Mouse (Mus musculus) thymus, postnatal 25 days (tissue): ENCODE measurements around the gene Tbc1d23.
"Not testable (repeated sequence)": the region's sequence is repeated elsewhere in the genome, so short reads cannot be mapped to it uniquely, and the experiment has no call there.

ENCODE experiments used
- DNase-seq: peaks from one replicate; pipeline ENCODE4 v3.0.0; 2022

Tbc1d23 gene

DNA sequence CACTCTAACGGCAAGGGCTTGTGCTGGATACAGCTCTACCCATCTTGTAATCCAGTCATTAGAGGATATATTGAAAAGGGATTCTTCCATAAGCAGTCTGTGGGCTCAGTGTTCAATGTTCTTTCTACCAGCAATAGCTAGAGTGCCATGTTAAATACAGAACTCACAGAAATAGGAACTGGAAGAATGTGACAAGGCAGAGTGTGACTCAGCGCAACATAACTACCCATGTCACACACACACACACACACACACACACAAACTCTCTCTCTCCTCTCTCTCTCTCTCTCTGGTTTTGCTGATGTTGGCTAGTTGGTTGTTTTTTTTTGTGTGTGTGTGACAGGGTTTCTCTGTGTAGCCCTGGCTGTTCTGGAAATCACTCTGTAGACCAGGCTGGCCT, 20.3 kb downstream of the Tbc1d23 start:
- DNase-seq: no peak

DNA sequence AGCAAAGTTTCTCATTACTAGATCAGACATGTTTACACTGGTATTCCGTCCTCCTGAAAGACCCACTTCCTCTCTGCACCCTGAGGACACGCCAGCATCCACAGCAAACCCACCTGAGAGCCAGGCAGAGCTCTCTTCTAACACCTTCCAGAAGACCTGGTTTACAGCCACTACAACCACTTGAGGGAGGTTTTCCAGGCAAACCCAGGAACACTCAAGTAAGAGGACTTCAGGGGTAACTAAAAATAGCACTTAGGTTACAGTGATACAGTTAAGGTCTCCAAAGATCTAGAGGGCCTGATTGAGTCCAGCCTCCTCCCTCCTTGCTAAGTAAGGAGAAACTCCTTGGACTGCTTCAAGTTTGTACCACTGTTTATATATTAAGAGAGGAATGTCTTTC, 23.0 kb downstream of the Tbc1d23 start:
- no peak for DNase-seq

- DNase-seq: no peak
Measured at GRCm38 (mm10) chr16:57197281-57197680, 34.0 kb downstream of the Tbc1d23 start.

DNA sequence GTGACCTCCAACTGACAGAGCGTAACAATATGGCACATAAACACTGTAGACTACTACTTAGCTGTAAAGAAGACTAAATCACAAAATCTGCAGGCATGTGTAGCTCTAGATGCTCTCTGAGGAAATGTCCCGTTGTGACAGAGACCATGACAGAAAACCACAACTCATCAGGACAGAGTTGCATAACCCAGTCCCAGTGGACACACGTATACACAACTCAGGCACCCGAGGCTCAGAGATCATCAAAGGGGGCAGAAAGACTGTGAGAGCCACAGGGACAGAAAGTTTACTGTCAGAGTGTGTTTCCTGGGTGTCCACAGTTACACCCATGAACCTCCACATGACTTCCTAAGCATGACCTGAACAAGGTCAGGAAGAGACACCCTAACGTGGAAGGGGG, 34.7 kb downstream of the Tbc1d23 start:
- no peak for DNase-seq

GRCm38 (mm10) chr16:57191214-57191613, 40.1 kb downstream of the Tbc1d23 start:
- no peak for DNase-seq

DNA sequence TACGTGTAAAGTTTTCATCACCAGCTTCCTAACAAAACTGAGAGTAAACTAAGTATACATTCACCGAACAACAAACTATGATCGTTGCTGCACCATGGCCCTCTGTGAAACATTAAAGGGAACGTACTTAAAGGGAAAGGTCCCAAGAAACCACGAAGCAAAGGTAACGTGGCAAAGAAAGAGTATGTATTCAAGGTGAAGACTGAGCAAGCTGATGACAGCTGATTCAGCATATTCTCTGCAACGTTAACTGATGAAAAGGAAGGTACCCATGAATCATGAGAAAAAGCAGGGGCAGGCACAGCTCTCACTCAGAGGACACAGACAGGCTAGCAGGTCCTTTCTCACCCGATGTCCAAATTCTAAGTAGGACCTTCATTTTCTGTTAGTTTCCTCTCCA, 40.9 kb downstream of the Tbc1d23 start:
- DNase-seq: no peak

- DNase-seq: no peak
Measured at GRCm38 (mm10) chr16:57189493-57189892, 41.8 kb downstream of the Tbc1d23 start.

DNA sequence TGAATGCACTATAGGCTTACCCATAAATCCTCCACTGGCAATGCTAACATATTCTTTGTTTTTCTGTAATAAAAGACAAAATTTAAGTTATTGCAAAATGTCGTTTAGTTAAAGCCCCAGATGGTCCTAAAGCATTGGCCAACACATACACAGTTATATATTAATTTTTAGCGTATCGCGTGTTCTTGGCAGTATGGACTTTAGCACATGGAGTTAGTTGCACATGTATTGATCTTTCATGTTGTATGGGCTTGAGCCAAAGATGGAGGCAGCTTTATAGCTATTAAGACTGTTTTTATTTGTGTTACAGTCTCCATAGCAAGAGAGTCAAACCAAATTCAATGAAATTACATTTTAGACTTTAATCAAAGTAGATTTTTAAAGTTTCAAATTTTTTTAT, 44.7 kb downstream of the Tbc1d23 start:
- DNase-seq: no peak

- DNase-seq: no peak
Measured at GRCm38 (mm10) chr16:57182037-57182436, 49.3 kb downstream of the Tbc1d23 start.

GRCm38 (mm10) chr16:57181180-57181579, 50.1 kb downstream of the Tbc1d23 start:
- no peak for DNase-seq

DNA sequence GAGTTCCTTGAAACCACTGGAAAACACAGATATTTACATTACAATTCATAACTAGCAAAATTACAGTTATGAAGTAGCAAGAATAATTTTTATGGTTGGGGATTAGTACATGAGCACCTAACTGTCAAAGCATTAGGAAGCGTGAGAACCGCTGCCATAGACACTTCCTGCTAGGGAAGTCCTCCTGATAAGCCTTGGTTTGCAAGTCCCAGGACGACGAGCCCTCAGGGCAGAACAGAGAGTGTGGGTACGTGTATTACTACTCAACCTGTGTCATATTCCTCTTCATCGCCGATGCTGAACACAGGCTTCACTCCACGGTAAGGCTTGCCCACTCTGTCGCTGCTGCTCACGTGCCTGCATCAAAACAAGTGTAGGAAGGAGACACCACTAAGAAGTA, 53.6 kb downstream of the Tbc1d23 start:
- no peak for DNase-seq

- DNase-seq: peak; percentile 39
Measured at GRCm38 (mm10) chr16:57177254-57177653, 54.0 kb downstream of the Tbc1d23 start.

- no peak for DNase-seq
Measured at GRCm38 (mm10) chr16:57176276-57176675, 55.0 kb downstream of the Tbc1d23 start.

DNA sequence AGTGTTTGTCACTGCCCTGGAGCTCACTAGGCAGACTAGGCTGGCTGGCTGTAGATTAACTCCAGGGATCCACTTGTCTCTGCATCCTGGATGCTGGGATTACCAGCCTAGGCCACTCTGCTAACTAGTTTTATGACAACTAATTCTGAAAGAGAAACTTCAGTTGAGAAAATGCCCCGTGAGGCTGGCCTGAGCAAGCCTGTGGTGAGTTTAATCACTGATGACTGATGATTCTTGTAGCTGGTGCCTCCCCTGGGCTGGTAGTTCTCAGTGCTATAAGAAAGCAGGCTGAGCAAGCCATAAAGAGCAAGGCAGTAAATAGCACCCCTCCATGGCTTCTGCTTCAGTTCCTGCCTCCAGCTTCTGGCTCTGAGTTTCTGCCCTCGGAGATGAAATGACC, 55.6 kb downstream of the Tbc1d23 start:
- no peak for DNase-seq

DNA sequence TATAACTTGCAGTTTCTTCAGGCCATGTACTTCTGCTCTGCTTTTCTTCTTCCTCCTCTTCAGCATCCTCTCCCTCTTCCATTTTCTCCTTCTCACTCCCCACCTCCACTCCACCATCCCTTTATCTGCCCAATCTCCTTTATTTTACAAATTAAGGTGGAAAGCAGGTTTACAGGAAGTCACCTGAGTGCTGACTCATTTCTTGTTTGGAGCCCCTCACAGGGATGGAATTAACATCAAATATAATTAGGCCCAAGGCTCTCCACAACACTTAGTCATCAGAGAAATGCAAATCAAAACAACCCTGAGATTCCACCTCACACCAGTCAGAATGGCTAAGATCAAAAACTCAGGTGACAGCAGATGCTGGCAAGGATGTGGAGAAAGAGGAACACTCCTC, 56.8 kb downstream of the Tbc1d23 start:
- not testable (repeated sequence) for DNase-seq

- DNase-seq: no peak
Measured at GRCm38 (mm10) chr16:57171570-57171969, 59.7 kb downstream of the Tbc1d23 start.

- no peak for DNase-seq
Measured at GRCm38 (mm10) chr16:57171161-57171560, 60.1 kb downstream of the Tbc1d23 start.

DNA sequence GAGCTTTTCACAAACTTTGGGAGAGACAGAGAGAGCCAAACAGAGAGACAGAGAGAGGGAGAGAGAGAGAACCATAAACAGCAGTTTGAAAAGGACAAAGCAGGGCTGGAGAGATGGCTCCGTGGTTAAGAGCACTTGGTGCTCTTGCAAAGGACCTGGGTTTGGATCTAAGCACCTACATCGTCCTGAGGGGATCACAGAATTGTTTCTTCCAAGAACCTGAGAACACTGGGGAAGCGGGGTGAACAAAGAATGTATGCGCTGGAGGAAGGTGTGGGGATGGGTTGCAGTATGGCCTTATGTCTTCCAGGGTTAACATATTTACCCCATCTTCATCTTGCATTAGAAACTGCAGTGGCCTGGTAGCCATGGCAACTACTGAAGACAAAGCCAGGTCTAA, 63.1 kb downstream of the Tbc1d23 start:
- no peak for DNase-seq

GRCm38 (mm10) chr16:57167514-57167912, 63.8 kb downstream of the Tbc1d23 start:
- no peak for DNase-seq

DNA sequence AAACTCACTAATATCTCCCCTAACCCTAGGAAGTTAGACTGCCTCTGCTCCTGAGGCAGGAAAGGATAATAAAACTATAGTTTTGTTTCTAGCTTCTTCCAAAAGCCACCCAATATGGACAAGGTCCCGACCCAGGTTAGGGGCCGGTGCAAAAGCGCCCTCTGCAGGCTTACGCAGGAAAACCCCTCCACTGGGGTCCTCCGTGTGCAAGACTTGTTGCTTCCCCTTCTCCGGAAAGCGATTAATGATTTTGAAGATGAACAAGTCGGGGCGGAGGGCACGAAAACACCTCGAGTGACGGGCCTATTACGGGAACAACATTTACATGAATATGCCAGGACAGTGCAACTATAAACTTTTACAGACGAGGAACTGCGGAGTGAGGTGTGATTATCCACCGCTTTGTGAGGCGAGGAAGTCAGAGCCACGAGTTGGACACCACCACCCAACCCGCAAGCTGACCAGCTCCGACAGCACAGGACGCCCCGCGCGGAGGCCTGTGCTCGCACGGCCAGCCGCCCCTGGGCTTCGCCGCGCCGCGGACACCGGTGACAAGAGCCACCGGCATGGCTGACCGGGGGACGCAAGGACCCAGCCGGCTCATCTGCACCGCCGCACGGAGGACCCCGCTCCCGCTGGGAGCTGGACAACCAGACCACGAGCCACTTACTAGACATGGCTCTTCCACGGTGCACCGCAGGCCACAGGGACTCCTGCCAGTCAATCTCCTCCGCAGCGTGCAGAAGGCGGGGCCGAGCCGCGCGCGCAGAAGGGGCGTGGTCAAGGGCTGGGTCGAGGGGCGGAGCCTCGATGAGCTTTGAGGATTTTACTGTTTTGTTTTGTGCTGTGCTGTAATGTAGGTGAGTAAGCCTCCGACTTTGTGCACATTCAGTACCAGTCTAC, 64.4 kb downstream of the Tbc1d23 start, which contains the start of gene Nit2:
Gene Nit2, minus strand, starts transcription at position 731 of the 903 bp plus-strand sequence.
- peak; percentile 98 for DNase-seq

- DNase-seq: no peak
Measured at GRCm38 (mm10) chr16:57166086-57166485, 65.2 kb downstream of the Tbc1d23 start.

GRCm38 (mm10) chr16:57165157-57165556, 66.1 kb downstream of the Tbc1d23 start:
- no peak for DNase-seq

DNA sequence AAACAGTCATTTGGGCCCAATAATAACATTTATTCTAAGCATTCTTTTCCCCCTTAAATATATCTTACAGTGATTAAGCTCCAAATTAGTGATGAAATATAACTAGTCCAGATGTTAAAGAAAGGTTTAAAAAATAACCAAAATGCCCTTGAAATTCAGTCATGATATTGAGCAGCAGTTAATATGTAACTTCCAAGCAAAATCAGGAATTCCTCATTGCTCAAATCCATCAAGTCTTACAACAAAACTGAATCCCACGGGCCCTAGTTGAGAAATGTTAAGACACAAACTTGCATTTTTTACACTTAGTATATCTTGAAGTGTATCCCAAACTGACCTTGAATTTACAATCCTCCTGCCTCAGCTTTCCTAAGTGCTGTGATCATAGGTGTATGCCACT, 67.6 kb downstream of the Tbc1d23 start:
- DNase-seq: no peak

DNA sequence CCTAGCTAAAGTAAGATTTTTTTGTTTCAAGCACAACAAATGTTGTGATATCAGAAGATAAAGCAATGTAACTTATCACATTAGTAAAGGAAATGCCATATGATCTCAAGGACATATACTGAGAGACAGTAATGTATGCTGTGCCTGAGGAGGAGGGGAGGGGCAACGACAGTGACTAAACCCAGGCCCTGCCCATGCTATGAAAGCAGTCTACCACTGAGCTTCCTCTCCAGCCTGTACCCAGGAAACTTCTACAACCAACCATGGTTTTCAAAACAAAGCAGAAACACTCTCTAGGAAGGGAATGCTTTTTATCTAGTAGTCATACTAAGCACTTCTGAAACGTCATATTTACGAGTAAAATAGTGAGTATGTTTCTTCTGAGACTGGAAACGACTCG, 68.5 kb downstream of the Tbc1d23 start:
- DNase-seq: no peak

- no peak for DNase-seq
Measured at GRCm38 (mm10) chr16:57159835-57160234, 71.5 kb downstream of the Tbc1d23 start.
